Mouse (Mus musculus) embryonic facial prominence, embryonic 14.5 days (tissue): Measurements from ENCODE around the gene Catip. TPM values are rescaled to one million over a fixed set of nuclear protein-coding genes. Genes with fewer than 3 reads are reported as not detected.
"Not testable (repeated sequence)": the region's sequence is repeated elsewhere in the genome, so short reads cannot be mapped to it uniquely, and the experiment has no call there.

Experiments
- ATAC-seq: fragments of 200-750 bp; cut with Nextera tagmentation; 2 replicates; pipeline ENCODE4 v1.8.0; 2017; ENCODE audit warnings: low read depth, moderate number of reproducible peaks, moderate TSS enrichment
- DNase-seq: peaks from one replicate; pipeline ENCODE4 v3.0.0-alpha.2; 2015; ENCODE audit warnings: low spot score
- H3K27ac ChIP-seq: fragments of 300-500 bp; sonication (generic); replicated peaks from 2 replicates; pipeline ENCODE4 v1.5.1; 2014; ENCODE audit warnings: low read depth, mild to moderate bottlenecking, low read length, moderate library complexity
- H3K27me3 ChIP-seq: fragments of 300-500 bp; sonication (generic); replicated peaks from 2 replicates; pipeline ENCODE4 v1.6.1; 2014; ENCODE audit warnings: low read length; ENCODE audit not compliant: control insufficient read depth, insufficient read depth
- H3K36me3 ChIP-seq: fragments of 300-500 bp; sonication (generic); 2 replicates; pipeline ENCODE4 v1.6.1; 2014; ENCODE audit warnings: low read length, mixed read lengths; ENCODE audit not compliant: control insufficient read depth, insufficient read depth
- H3K4me1 ChIP-seq: fragments of 300-500 bp; sonication (generic); 2 replicates; pipeline ENCODE4 v1.6.1; 2014; ENCODE audit warnings: antibody characterized with exemption, low read length; ENCODE audit not compliant: control insufficient read depth, insufficient read depth
- H3K4me2 ChIP-seq: fragments of 300-500 bp; sonication (generic); 2 replicates; pipeline ENCODE4 v1.6.1; 2014; ENCODE audit warnings: low read depth, mild to moderate bottlenecking, low read length, moderate library complexity, mixed read lengths
- H3K4me3 ChIP-seq: fragments of 300-500 bp; sonication (generic); 2 replicates; pipeline ENCODE4 v1.5.1; 2014; ENCODE audit warnings: low read depth, mild to moderate bottlenecking, low read length
- H3K9ac ChIP-seq: fragments of 300-500 bp; sonication (generic); 2 replicates; pipeline ENCODE4 v1.6.1; 2014; ENCODE audit warnings: low read depth, mild to moderate bottlenecking, low read length, moderate library complexity, mixed read lengths
- H3K9me3 ChIP-seq: fragments of 300-500 bp; sonication (generic); 2 replicates; pipeline ENCODE4 v1.6.1; 2016; ENCODE audit warnings: low read length; ENCODE audit not compliant: control insufficient read depth
- WGBS: fragments of 180-500 bp; shearing (Covaris S2); extraction: QIAGEN DNeasy Blood & Tissue Kit; methylation state at CpG from one replicate; pipeline ENCODE4 v1.1.7; 2014; 5-methylcytosine and 5-hydroxymethylcytosine counted together
- polyA plus RNA-seq: library from polyadenylated mRNA; unstranded; fragments of >200 nt; fragmentation: Nextera tagmentation; extraction: Ambion mirVana; gene quantifications from 2 replicates; pipeline ENCODE4 v1.2.1, GENCODE M21; 2014

Gene Catip
- polyA plus RNA-seq, 1 experiment from 2014 or later: 0.95 TPM

- ATAC-seq (no peak), DNase-seq (no peak)
- H3K9ac ChIP-seq: no peak overlapping the region
- H3K4me2 ChIP-seq: no peak overlapping the region
- H3K9me3 ChIP-seq: no peaks in the 10 kb centered on the region
- WGBS: 57% methylated on average over 4 of the region's 4 CpGs
- H3K4me1 ChIP-seq: peaks cover 6% of the 10 kb centered on the region
- H3K36me3 ChIP-seq: no peaks in the 10 kb centered on the region
- no peaks in the 10 kb centered on the region for H3K27me3 ChIP-seq
- no peak overlapping the region for H3K27ac ChIP-seq
- no peak overlapping the region for H3K4me3 ChIP-seq
These were observed 23.3 kb upstream of the Catip start for GRCm38 (mm10) chr1:74338626-74339025.

GRCm38 (mm10) chr1:74339917-74340316, 22.0 kb upstream of the Catip start:
- no peak overlapping the region for H3K4me3 ChIP-seq

DNA sequence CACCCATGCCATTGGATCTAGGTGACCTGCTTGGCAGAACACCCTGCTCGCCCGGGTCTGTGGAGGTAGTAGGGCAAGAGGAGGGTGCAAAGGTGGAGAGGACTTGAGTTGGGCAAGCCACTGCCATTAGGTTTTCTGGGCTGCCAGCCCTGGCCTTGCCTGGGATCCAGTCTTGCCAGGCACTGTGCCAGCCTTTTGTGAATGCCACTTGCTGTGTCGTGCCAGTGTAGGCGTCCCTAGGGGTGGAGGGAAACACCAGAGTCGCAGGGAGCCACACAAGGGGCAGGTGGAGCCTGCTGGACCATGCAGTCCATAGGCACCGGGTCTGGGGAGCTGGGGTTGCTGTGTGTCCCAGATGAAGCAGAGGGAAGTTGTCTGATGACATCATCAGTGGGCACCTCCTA, 21.5 kb upstream of the Catip start:
- 92% methylated on average over 6 of the region's 6 CpGs for WGBS
- Histone ChIP-seq H3K9me3 (no peaks in the 10 kb centered on the region), H3K4me1 (no peaks in the 10 kb centered on the region), H3K9ac (no peak overlapping the region), H3K27ac (no peak overlapping the region), H3K27me3 (no peaks in the 10 kb centered on the region), H3K36me3 (no peaks in the 10 kb centered on the region), H3K4me2 (no peak overlapping the region), H3K4me3 (no peak overlapping the region)
- no peak for ATAC-seq
- no peak for DNase-seq

More at GRCm38 (mm10) chr1:74339917-74340316, 22.0 kb upstream of the Catip start:
- Histone ChIP-seq H3K27ac (no peak overlapping the region), H3K36me3 (no peaks in the 10 kb centered on the region), H3K4me1 (peaks cover 1% of the 10 kb centered on the region), H3K27me3 (no peaks in the 10 kb centered on the region), H3K9ac (no peak overlapping the region), H3K9me3 (no peaks in the 10 kb centered on the region), H3K4me2 (no peak overlapping the region)
- DNase-seq: no peak
- ATAC-seq: no peak
- 88% methylated on average over 9 of the region's 9 CpGs for WGBS

DNA sequence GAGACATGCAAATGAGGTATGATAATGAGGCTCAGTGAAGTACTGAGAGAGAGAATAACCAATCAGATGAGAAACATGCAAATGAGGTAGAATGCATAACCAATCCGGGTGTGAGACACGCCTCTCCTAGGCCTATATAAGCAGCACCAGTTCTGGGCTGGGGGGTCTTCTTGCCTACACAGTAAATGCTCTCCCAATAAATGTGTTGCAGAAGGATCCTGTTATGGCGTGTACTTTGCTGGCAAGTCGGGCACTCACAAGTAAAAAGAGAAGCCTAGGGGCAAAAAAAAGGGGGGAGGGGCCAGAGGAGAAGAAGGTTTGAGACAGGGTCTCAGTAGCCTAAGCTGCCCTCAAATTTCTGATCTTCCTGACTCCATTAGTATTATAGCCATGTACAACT, 20.9 kb upstream of the Catip start:
- H3K4me1 ChIP-seq, H3K9ac ChIP-seq, H3K36me3 ChIP-seq, H3K27me3 ChIP-seq, H3K4me2 ChIP-seq, H3K4me3 ChIP-seq, H3K9me3 ChIP-seq, DNase-seq, ATAC-seq, H3K27ac ChIP-seq: not testable (repeated sequence)
- 81% methylated on average over 4 of the region's 4 CpGs for WGBS

GRCm38 (mm10) chr1:74341898-74342297, 20.0 kb upstream of the Catip start:
- no peak for DNase-seq
- Histone ChIP-seq H3K4me2 (no peak overlapping the region), H3K9ac (no peak overlapping the region), H3K27me3 (no peaks in the 10 kb centered on the region), H3K4me3 (no peak overlapping the region), H3K27ac (no peak overlapping the region), H3K4me1 (no peaks in the 10 kb centered on the region), H3K36me3 (no peaks in the 10 kb centered on the region), H3K9me3 (no peaks in the 10 kb centered on the region)
- ATAC-seq: no peak
- WGBS: 81% methylated on average over 7 of the region's 7 CpGs

GRCm38 (mm10) chr1:74342308-74342707, 19.6 kb upstream of the Catip start:
- H3K36me3 ChIP-seq: no peaks in the 10 kb centered on the region
- no peaks in the 10 kb centered on the region for H3K4me1 ChIP-seq
- H3K9me3 ChIP-seq: no peaks in the 10 kb centered on the region
- no peak overlapping the region for H3K9ac ChIP-seq
- H3K27ac ChIP-seq: no peak overlapping the region
- DNase-seq (no peak), ATAC-seq (no peak)
- no peaks in the 10 kb centered on the region for H3K27me3 ChIP-seq
- no peak overlapping the region for H3K4me3 ChIP-seq
- H3K4me2 ChIP-seq: no peak overlapping the region
- 82% methylated on average over 1 of the region's 1 CpGs for WGBS

DNA sequence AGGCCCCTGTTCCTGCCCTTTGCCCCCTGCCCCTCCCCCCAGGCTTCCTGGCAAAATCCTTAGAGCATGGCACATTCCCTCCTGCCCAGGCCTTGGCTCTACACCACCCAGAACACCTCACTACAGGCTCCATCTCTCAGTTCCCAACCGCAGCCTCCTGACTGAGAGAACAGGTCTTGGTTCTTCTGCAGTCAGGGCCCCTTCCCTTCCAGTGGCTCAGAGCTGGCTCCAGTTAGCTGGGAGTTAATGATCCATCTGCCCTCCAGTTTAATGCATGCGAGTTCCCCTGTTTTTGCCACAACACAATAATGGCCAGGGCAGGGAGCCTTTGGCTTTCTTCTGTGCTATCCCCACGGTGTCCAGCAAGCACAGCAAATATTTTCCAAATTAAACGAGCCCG, 18.7 kb upstream of the Catip start:
- Histone ChIP-seq H3K9ac (no peak overlapping the region), H3K27ac (no peak overlapping the region), H3K9me3 (no peaks in the 10 kb centered on the region), H3K27me3 (no peaks in the 10 kb centered on the region), H3K4me1 (no peaks in the 10 kb centered on the region), H3K4me2 (no peak overlapping the region), H3K4me3 (no peak overlapping the region), H3K36me3 (no peaks in the 10 kb centered on the region)
- DNase-seq: no peak
- no peak for ATAC-seq
- WGBS: 75% methylated on average over 5 of the region's 5 CpGs

DNA sequence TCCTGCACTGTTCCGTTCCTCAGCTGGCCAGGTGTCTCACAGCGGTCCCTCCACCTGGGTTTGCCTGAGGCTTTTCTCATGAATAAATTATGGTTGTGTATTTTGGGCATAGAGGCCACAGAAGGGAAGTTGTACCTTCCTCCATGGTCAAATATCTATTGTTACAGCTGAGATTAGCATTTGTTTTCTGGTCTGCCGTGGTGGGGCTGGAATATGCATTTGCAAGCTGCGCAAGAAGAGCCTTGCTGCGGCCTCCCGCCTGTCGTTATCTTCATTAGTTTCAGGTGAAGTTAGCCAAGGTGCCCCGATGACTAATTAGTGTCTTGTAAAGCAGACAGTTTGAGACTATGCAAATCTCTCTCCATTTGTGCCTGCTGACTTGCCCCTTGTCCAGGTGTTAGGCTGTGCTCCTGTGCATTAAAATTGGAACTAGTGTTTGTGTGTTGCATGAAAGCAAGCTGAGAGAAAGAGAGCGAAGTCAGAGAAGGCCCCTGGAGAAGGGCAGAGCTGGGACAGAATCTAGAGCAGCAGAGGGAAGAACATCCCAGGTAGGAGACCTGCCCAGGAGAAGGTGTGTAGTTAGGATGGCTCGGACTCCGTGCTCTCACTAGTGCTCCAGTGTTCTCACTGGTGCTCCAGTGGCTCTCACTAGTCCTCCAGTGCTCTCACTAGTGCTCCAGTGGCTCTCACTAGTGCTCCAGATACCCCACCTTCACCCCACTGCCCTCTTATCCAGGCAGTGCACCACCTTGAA, 17.6 kb upstream of the Catip start:
- Histone ChIP-seq H3K4me2 (no peak overlapping the region), H3K36me3 (peaks cover 3% of the 10 kb centered on the region; the same call in 1 of the 2 replicates), H3K9ac (no peak overlapping the region), H3K27me3 (no peaks in the 10 kb centered on the region), H3K27ac (no peak overlapping the region), H3K9me3 (no peaks in the 10 kb centered on the region), H3K4me1 (no peaks in the 10 kb centered on the region), H3K4me3 (no peak overlapping the region)
- 75% methylated on average over 10 of the region's 11 CpGs for WGBS
- no peak for ATAC-seq
- no peak for DNase-seq

DNA sequence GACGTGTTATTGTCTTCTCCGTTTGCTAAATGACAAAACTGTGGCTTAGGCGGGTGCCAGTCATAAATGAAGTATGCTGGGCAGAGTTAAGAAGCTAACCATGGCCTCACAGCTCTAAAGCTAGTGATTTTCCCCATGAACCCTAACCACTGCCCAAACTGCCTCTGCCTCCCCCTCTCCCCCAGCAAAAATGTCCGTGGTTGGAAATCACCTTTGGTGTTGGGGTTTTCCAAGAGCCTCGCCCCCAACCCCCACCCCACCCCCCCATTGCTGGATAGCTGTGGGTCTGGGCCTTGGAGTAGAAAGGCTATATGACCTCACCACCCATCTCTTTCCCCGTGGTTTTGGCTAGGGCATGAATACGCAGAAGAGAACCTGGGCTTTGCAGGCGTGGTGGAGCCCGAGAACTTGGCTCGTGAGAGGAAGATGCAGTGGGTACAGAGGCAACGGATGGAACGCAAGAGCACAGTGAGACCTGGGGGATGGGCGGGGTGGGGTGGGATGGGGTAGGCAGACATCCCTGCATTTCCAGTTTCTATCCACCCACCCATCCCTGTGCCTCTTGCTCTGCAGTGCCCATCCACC, 10.6 kb upstream of the Catip start:
- no peaks in the 10 kb centered on the region for H3K9me3 ChIP-seq
- H3K4me1 ChIP-seq: no peaks in the 10 kb centered on the region
- 97% methylated on average over 13 of the region's 13 CpGs for WGBS
- H3K27me3 ChIP-seq: no peaks in the 10 kb centered on the region
- H3K27ac ChIP-seq: no peak overlapping the region
- no peak overlapping the region for H3K4me2 ChIP-seq
- ATAC-seq (no peak), DNase-seq (no peak)
- H3K4me3 ChIP-seq: no peak overlapping the region
- H3K9ac ChIP-seq: no peak overlapping the region
- peaks cover 16% of the 10 kb centered on the region; the same call in 1 of the 2 replicates for H3K36me3 ChIP-seq
